Mouse (Mus musculus) kidney, embryonic 16.5 days (tissue): ENCODE measurements around the gene Fbxo17. TPM values are rescaled to one million over a fixed set of nuclear protein-coding genes. Genes with fewer than 3 reads are reported as not detected.

Experiments used
- polyA plus RNA-seq: library from polyadenylated mRNA; unstranded; fragments of >200 nt; fragmentation: Nextera tagmentation; extraction: Ambion mirVana; gene quantifications from 2 replicates; pipeline ENCODE4 v1.2.1, GENCODE M21; 2015

The Fbxo17 gene
- polyA plus RNA-seq, 1 experiment from 2014 or later, result 9.4 TPM

Other genes with a start within 250 kb of the Fbxo17 start
- not detected in 2 replicates for gene Ifnl2, start 206.3 kb upstream of the Fbxo17 start, polyA plus RNA-seq
- gene Ifnl3, start 194.0 kb upstream of the Fbxo17 start, polyA plus RNA-seq, result not detected in 2 replicates
- gene Sycn, start 175.9 kb upstream of the Fbxo17 start, polyA plus RNA-seq, result not detected in 2 replicates
- 0.18 TPM in 1 of 2 replicates, not detected in the other for gene Nccrp1, start 169.6 kb upstream of the Fbxo17 start, polyA plus RNA-seq
- gene Samd4b, start 118.7 kb upstream of the Fbxo17 start, polyA plus RNA-seq, result 16.7 and 20.7 TPM in 2 replicates
- 78.4 and 79.6 TPM in 2 replicates for gene Pak4, start 118.6 kb upstream of the Fbxo17 start, polyA plus RNA-seq
- not detected in 2 replicates for gene Acp7, start 85.5 kb upstream of the Fbxo17 start, polyA plus RNA-seq
- gene Fbxo27, start 24.0 kb upstream of the Fbxo17 start, polyA plus RNA-seq, result 7.0 and 7.2 TPM in 2 replicates
- 141 and 143 TPM in 2 replicates for gene Mrps12, start 25.0 kb downstream of the Fbxo17 start, polyA plus RNA-seq
- 32.8 and 34.2 TPM in 2 replicates for gene Sars2, start 25.2 kb downstream of the Fbxo17 start, polyA plus RNA-seq
- not detected in 2 replicates for gene Ccer2, start 39.4 kb downstream of the Fbxo17 start, polyA plus RNA-seq
- gene Sirt2, start 49.9 kb downstream of the Fbxo17 start, polyA plus RNA-seq, result 67.3 and 75.0 TPM in 2 replicates
- 48.5 and 53.2 TPM in 2 replicates for gene Nfkbib, start 50.7 kb downstream of the Fbxo17 start, polyA plus RNA-seq
- 7.0 and 7.7 TPM in 2 replicates for gene Rinl, start 72.2 kb downstream of the Fbxo17 start, polyA plus RNA-seq
- gene Hnrnpl, start 91.7 kb downstream of the Fbxo17 start, polyA plus RNA-seq, result 204 and 224 TPM in 2 replicates
- 198 and 214 TPM in 2 replicates for gene Ech1, start 108.4 kb downstream of the Fbxo17 start, polyA plus RNA-seq
- gene Lgals4, start 117.0 kb downstream of the Fbxo17 start, polyA plus RNA-seq, result 10.8 and 12.8 TPM in 2 replicates
- gene Lgals7, start 147.0 kb downstream of the Fbxo17 start, polyA plus RNA-seq, result 1.3 and 2.3 TPM in 2 replicates
- 0.59 and 0.74 TPM in 2 replicates for gene Capn12, start 164.6 kb downstream of the Fbxo17 start, polyA plus RNA-seq
- 360 and 374 TPM in 2 replicates for gene Actn4, start 245.5 kb downstream of the Fbxo17 start, polyA plus RNA-seq